8 mouse cellular contexts compared by ENCODE assay signal in genomic region chr13:116711148-116711865, GRCm38 (mm10).
DNase-seq lines count a peak whose midpoint lies in the region; ATAC-seq lines count a peak whose summit lies in the region.

No protein-coding gene starts in this region.

- peak overlapping the region; percentile 46 to 47 for H3K4me3 ChIP-seq in heart, embryonic 14.5 days (ENCODE audit: control insufficient read depth in 1 of 2, insufficient read depth in 1 of 2, low read depth in 1 of 2, low read length in 2 of 2)
- peak overlapping the region; percentile 22 for H3K4me3 ChIP-seq in hindbrain, embryonic 12.5 days
- H3K4me3 ChIP-seq in midbrain, embryonic 13.5 days (replicated peaks) = peak overlapping the region; percentile 31

- H3K27me3 ChIP-seq in heart, embryonic 14.5 days (ENCODE audit: control insufficient read depth, insufficient read depth, low read length) = peaks cover 61% of the 10 kb centered on the region
- H3K27me3 ChIP-seq in hindbrain, embryonic 12.5 days = peaks cover 74% of the 10 kb centered on the region
- H3K27me3 ChIP-seq in midbrain, embryonic 13.5 days = peaks cover 87% of the 10 kb centered on the region

- H3K4me1 ChIP-seq in heart, embryonic 14.5 days (ENCODE audit: control insufficient read depth in 2 of 2, insufficient read depth in 2 of 2, low read length in 2 of 2) = peaks cover 5 to 8% of the 10 kb centered on the region in 2 experiments; a peak in 2 of 4 replicates
- H3K4me1 ChIP-seq in hindbrain, embryonic 12.5 days = peaks cover 25% of the 10 kb centered on the region
- H3K4me1 ChIP-seq in midbrain, embryonic 13.5 days (replicated peaks) = peaks cover 34% of the 10 kb centered on the region

- no peaks in the 10 kb centered on the region for H3K36me3 ChIP-seq in heart, embryonic 14.5 days (ENCODE audit: control insufficient read depth, insufficient read depth, low read length)
- H3K36me3 ChIP-seq in hindbrain, embryonic 12.5 days = no peaks in the 10 kb centered on the region
- H3K36me3 ChIP-seq in midbrain, embryonic 13.5 days = no peaks in the 10 kb centered on the region

- ATAC-seq in heart, embryonic 14.5 days (ENCODE audit: insufficient number of reproducible peaks, insufficient read depth, low FRiP score, low read depth) = no peak
- peak; percentile 71 for ATAC-seq in hindbrain, embryonic 12.5 days (ENCODE audit: low FRiP score)
- ATAC-seq in midbrain, embryonic 13.5 days = peak; percentile 71

- no peak for DNase-seq in heart, adult 11 months
- DNase-seq in adrenal gland, postnatal 36 days = peak; percentile 10 to 26
- DNase-seq in layer of hippocampus, postnatal 25 days (ENCODE audit: extremely low spot score in 1 of 2, low spot score in 1 of 2) = no peak
- no peak for DNase-seq in cerebellum, postnatal 14 days
- no peak for DNase-seq in gastrocnemius, postnatal 25 days

- WGBS in heart, embryonic 14.5 days = under 1% methylated on average over 22 of the region's 22 CpGs
- 2% methylated on average over 22 of the region's 22 CpGs for WGBS in hindbrain, embryonic 12.5 days
- 2% methylated on average over 22 of the region's 22 CpGs for WGBS in midbrain, embryonic 13.5 days

- H3K27ac ChIP-seq in heart, embryonic 14.5 days (replicated peaks in 1 of 2; ENCODE audit: control insufficient read depth in 1 of 2, insufficient read depth in 1 of 2, low read depth in 2 of 2, low read length in 2 of 2) = no peak overlapping the region
- no peak overlapping the region for H3K27ac ChIP-seq in hindbrain, embryonic 12.5 days
- H3K27ac ChIP-seq in midbrain, embryonic 13.5 days = no peak overlapping the region; the same call in 1 of the 2 replicates

- H3K9ac ChIP-seq in heart, embryonic 14.5 days (ENCODE audit: low read length) = peak overlapping the region; percentile 66
- H3K9ac ChIP-seq in hindbrain, embryonic 12.5 days = 0 out of 2 replicates have a peak overlapping the region, but pooled peaks have one; percentile 8
- 0 out of 2 replicates have a peak overlapping the region, but pooled peaks have one; percentile 19 for H3K9ac ChIP-seq in midbrain, embryonic 13.5 days (replicated peaks)

- no peaks in the 10 kb centered on the region for H3K9me3 ChIP-seq in heart, embryonic 14.5 days (ENCODE audit: control insufficient read depth, low read length)
- H3K9me3 ChIP-seq in hindbrain, embryonic 12.5 days (replicated peaks) = no peaks in the 10 kb centered on the region
- H3K9me3 ChIP-seq in midbrain, embryonic 13.5 days = no peaks in the 10 kb centered on the region

- peak overlapping the region; percentile 96 for H3K4me2 ChIP-seq in heart, embryonic 14.5 days (ENCODE audit: low read length)
- H3K4me2 ChIP-seq in hindbrain, embryonic 12.5 days (replicated peaks) = peak overlapping the region; percentile 54
- H3K4me2 ChIP-seq in midbrain, embryonic 13.5 days (replicated peaks) = peak overlapping the region; percentile 58

Comparison
In these comparisons a context has a peak if more than half of its experiments do, and no peak if none do; other contexts are left out.
1. H3K9ac ChIP-seq: peak in every context shown above with its lines; median percentile 66 in heart, embryonic 14.5 days; 19 in midbrain, embryonic 13.5 days; 8 in hindbrain, embryonic 12.5 days.
2. DNase-seq: peak in adrenal gland, postnatal 36 days (2 of 2); none in heart, adult 11 months (single experiment), layer of hippocampus, postnatal 25 days (0 of 2), cerebellum, postnatal 14 days (0 of 2) and gastrocnemius, postnatal 25 days (single experiment).
3. Peak in every context shown above with its lines, with median percentiles within 50 percentile points of each other: H3K4me2 ChIP-seq and H3K4me3 ChIP-seq.